Mouse (Mus musculus): ENCODE data around the gene Slc39a13. TPM values are rescaled to one million over a fixed set of nuclear protein-coding genes. Genes with fewer than 3 reads are reported as not detected.
A peak's percentile ranks its signal among the peaks of the same experiment; 100 is the strongest.
"Not testable (repeated sequence)": the region's sequence is repeated elsewhere in the genome, so short reads cannot be mapped to it uniquely, and the experiment has no call there.

Gene Slc39a13
- polyA plus RNA-seq, 1 experiment from 2014 or later, result 30.9 TPM

DNA sequence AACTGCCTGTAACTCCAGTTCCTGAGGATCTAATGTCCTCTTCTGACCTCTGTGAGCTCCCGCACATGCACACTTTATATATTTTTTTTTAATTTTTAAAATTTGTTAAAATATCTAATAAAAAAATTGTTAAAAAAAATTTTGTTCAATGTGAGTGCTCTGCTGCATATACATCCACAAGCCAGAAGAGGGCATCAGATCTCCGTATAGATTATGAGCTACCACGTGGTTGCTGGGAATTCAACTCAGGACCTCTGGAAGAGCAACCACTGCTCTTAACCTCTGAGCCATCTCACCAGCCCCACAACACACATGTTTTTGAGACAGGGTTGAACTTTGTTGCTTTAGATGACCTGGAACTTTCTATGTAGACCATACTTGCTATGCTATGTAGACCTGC lies 37.2 kb downstream of the Slc39a13 start:
- Histone ChIP-seq H3K36me3 (no peaks in the 10 kb centered on the region), H3K9ac (no peak overlapping the region), H3K4me2 (replicated peaks) (no peak overlapping the region), H3K9me3 (no peaks in the 10 kb centered on the region), H3K27ac (no peak overlapping the region), H3K4me1 (peaks cover 3% of the 10 kb centered on the region; the same call in 1 of the 2 replicates), H3K27me3 (replicated peaks) (no peaks in the 10 kb centered on the region), H3K4me3 (no peak overlapping the region)
- 20% methylated on average over 3 of the region's 3 CpGs for WGBS
- no peak for ATAC-seq (ENCODE audit: low FRiP score, low read depth)

DNA sequence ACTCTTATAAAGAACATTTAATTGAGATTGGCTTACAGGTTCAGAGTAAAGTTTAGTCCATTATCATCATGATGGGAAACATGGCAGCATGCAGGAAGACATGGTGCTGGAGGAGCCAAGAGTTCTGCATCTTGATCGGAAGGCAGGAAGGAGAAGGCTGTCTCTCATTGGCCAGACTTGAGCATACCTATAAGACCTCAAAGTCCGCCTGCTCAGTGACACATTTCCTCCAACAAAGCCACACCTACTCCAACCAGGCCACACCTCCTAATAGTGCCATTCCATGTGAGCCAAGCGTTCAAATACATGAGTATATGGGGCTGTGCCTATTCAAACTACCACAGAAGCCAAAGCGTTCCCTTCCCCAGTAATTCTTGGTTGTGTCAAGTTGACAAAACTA lies 39.0 kb downstream of the Slc39a13 start:
- Histone ChIP-seq H3K36me3 (no peaks in the 10 kb centered on the region), H3K4me2 (replicated peaks) (no peak overlapping the region), H3K4me1 (peaks cover 3% of the 10 kb centered on the region; the same call in 1 of the 2 replicates), H3K27me3 (replicated peaks) (no peaks in the 10 kb centered on the region), H3K9ac (no peak overlapping the region), H3K4me3 (no peak overlapping the region), H3K27ac (no peak overlapping the region), H3K9me3 (no peaks in the 10 kb centered on the region)
- no peak for ATAC-seq (ENCODE audit: low FRiP score, low read depth)
- WGBS, result 84% methylated on average over 4 of the region's 4 CpGs

DNA sequence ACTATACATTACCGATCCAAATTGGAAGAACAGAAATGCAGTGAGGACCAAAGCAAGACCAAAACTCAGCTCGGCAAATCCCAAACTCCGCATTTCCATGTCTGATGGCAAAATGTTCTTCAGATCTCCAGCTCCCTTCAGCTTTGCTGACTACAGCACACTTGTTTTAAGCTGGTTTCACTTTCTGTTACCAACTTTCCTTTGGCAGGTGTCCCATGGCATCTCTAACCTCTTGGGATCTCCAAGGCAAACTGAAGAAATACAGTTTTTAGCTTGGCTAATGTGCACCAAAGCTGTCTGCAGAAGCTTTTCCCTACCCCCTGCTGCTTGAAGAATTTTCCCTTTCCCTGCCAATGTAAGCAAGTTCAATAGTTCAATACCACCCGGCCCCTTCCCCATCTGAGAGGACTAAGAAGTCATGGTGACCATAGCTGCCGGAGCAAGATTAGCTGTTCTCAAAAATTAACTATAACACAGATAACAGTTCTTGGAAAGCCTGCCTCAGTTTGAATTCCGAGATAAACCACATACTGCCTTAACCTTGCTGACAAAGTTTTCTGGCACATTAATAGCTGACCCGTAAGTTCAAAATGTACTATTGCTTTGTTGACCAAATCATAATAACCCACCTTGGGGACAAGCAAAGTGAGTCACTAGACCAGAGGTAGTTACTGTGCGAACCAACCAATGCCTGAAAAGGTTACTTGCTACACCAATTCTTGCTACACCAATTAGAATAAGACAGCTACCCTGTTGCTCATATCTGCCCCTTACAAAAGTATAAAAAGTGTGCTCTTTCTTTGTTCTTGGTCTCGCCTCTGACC lies 42.6 kb downstream of the Slc39a13 start:
- WGBS, result 80% methylated on average over 9 of the region's 9 CpGs
- no peak overlapping the region for H3K9ac ChIP-seq
- no peaks in the 10 kb centered on the region for H3K27me3 ChIP-seq (replicated peaks)
- H3K4me1 ChIP-seq, result peaks cover 3% of the 10 kb centered on the region; the same call in 1 of the 2 replicates
- no peaks in the 10 kb centered on the region for H3K9me3 ChIP-seq
- no peaks in the 10 kb centered on the region for H3K36me3 ChIP-seq
- no peak overlapping the region for H3K4me3 ChIP-seq
- no peak overlapping the region for H3K4me2 ChIP-seq (replicated peaks)
- no peak for ATAC-seq (ENCODE audit: low FRiP score, low read depth)
- H3K27ac ChIP-seq, result no peak overlapping the region

DNA sequence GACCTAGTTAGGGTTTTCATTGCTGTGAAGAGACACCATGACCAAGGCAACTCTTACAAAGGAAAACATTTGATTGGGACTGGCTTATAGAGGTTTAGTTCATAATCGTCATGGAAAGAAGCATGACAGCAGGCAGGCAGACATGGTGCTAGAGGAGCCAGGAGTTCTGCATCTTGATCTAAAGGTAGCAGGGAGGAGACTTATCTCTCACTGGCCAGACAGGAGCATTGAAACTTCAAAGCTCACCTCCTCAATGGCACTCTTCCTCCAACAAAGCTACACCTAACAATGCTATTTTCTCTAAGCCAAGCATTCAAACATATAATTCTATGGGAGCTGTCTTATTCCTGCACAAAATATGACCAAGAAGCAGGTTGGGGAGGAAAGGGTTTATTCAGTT lies 43.7 kb downstream of the Slc39a13 start:
- no peaks in the 10 kb centered on the region for H3K27me3 ChIP-seq (replicated peaks)
- H3K4me2 ChIP-seq (replicated peaks), result no peak overlapping the region
- H3K36me3 ChIP-seq, result no peaks in the 10 kb centered on the region
- H3K4me1 ChIP-seq, result peaks cover 3% of the 10 kb centered on the region; the same call in 1 of the 2 replicates
- H3K9me3 ChIP-seq, result no peaks in the 10 kb centered on the region
- H3K9ac ChIP-seq, result no peak overlapping the region
- 79% methylated on average over 1 of the region's 1 CpGs for WGBS
- no peak overlapping the region for H3K27ac ChIP-seq
- ATAC-seq (ENCODE audit: low FRiP score, low read depth), result no peak
- no peak overlapping the region for H3K4me3 ChIP-seq

DNA sequence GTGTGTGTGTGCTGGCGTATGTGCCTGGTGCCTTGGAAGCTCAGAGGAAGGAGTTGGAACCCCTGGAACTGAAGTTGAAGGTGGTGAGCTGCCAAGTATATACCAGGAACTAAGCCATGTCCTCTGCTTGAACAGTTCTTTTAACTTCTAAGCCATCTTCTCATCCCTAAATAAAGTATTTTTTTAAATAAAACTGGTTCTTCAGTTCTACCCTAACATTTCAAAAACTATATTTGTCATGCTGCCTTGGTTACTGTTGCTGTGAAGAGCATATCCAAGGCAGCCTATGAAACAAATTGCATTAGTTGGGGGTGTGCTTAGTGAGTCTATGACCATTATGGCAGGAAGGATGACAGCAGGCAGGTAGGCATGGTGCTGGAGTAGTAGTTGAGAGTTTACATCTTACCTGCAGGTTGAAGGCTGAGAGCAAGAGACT lies 45.1 kb downstream of the Slc39a13 start:
- Histone ChIP-seq H3K27ac (no peak overlapping the region), H3K4me2 (replicated peaks) (no peak overlapping the region), H3K4me1 (peaks cover 3% of the 10 kb centered on the region; the same call in 1 of the 2 replicates), H3K27me3 (replicated peaks) (no peaks in the 10 kb centered on the region), H3K9ac (no peak overlapping the region), H3K4me3 (no peak overlapping the region), H3K9me3 (no peaks in the 10 kb centered on the region), H3K36me3 (peaks cover 6% of the 10 kb centered on the region; the same call in 1 of the 2 replicates)
- 94% methylated on average over 1 of the region's 1 CpGs for whole genome bisulfite sequencing
- ATAC-seq (ENCODE audit: low FRiP score, low read depth), result no peak

DNA sequence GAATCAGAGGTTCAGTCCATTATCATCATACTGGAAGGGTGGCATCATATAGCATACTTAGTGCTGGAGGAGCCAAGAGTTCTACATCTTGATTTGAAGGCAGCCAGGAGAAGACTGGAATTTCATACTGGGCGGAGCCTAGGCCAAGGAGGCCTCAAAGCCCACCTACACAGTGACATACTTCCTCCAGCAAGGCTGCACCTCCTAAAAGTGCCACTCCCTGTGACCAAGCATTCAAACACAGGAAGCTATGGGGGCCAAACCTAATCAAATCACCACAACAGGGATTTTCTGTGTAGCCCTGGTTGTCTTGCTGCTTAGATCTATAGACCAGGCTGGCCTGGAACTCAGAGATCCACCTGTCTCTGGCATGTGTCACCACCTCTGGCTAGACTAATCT lies 46.3 kb downstream of the Slc39a13 start:
- no peak overlapping the region for H3K9ac ChIP-seq
- H3K4me1 ChIP-seq, result peaks cover 3% of the 10 kb centered on the region; the same call in 1 of the 2 replicates
- ATAC-seq (ENCODE audit: low FRiP score, low read depth), result no peak
- H3K27ac ChIP-seq, result no peak overlapping the region
- no peak overlapping the region for H3K4me2 ChIP-seq (replicated peaks)
- H3K27me3 ChIP-seq (replicated peaks), result no peaks in the 10 kb centered on the region
- H3K4me3 ChIP-seq, result no peak overlapping the region
- peaks cover 11% of the 10 kb centered on the region; the same call in 1 of the 2 replicates for H3K36me3 ChIP-seq
- no peaks in the 10 kb centered on the region for H3K9me3 ChIP-seq
- 91% methylated on average over 1 of the region's 1 CpGs for WGBS

DNA sequence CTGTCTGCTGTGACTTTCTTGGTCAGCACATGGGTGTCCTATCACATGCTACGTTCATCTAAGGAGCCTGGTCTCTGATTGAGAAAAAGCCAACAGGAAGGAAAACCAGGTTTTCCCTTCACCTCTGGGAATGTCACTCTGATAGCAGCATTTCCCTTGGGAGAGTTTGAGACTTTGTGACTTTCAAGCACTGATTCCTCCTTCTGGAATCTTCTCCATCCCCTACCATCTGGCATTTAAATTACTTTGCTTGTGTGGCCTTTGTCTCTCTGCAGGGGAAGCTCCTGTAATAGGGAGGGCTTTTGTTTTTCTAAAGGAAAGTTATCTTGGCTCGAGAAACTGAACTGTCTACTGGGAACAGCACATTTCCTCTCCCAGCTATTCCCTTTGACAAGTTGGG lies 47.1 kb downstream of the Slc39a13 start:
- H3K36me3 ChIP-seq, result peaks cover 14% of the 10 kb centered on the region; the same call in 1 of the 2 replicates
- no peaks in the 10 kb centered on the region for H3K27me3 ChIP-seq (replicated peaks)
- no peaks in the 10 kb centered on the region for H3K9me3 ChIP-seq
- 51% methylated on average over 2 of the region's 2 CpGs for WGBS
- no peak overlapping the region for H3K4me2 ChIP-seq (replicated peaks)
- no peak for ATAC-seq (ENCODE audit: low FRiP score, low read depth)
- peaks cover under 1% of the 10 kb centered on the region; the same call in 1 of the 2 replicates for H3K4me1 ChIP-seq
- H3K4me3 ChIP-seq, result no peak overlapping the region
- no peak overlapping the region for H3K9ac ChIP-seq
- H3K27ac ChIP-seq, result no peak overlapping the region

DNA sequence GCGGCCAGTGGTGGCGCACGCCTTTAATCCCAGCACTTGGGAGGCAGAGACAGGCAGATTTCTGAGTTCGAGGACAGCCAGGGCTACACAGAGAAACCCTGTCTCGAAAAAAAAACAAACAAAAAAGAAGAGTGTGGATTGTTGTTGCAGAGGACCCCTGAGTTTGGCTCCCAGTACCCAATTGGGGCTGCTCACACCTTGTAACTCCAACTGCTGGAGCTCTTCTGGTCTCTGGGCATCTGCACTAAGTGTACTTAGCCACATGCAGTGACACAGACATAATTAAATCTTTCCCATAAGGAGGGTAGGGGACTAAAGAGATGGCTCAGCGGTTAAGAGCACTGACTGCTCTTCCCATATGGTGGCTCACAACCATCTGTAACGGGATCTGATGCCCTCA lies 48.0 kb downstream of the Slc39a13 start:
- H3K27me3 ChIP-seq (replicated peaks); ATAC-seq (ENCODE audit: low FRiP score, low read depth); H3K9me3 ChIP-seq; H3K27ac ChIP-seq; H3K9ac ChIP-seq; H3K4me1 ChIP-seq; H3K4me3 ChIP-seq; H3K4me2 ChIP-seq (replicated peaks): not testable (repeated sequence)
- peaks cover 14% of the 10 kb centered on the region; the same call in 1 of the 2 replicates for H3K36me3 ChIP-seq
- WGBS, result 92% methylated on average over 7 of the region's 7 CpGs

DNA sequence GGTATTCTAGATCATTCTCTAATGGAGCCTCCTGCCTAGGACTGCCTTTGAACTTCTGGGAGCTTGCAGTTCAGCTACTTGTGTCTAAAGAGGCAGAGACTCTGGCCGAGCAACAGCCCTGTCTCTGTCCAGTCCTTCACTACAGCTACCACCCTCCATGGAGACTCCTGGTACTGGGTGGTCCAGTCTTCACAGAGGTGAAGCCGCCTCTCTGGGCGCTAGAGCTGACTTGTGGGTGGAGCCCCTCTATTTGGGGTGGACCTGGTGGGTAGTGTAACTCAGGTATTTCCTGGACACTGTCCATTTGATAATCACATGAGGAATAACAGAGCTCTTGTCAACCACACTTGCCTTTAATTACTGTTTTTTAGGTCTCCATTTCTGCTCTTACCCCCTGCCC lies 50.3 kb downstream of the Slc39a13 start:
- H3K4me1 ChIP-seq, result peaks cover 5% of the 10 kb centered on the region
- WGBS, result 95% methylated on average over 3 of the region's 3 CpGs
- no peak overlapping the region for H3K9ac ChIP-seq
- H3K9me3 ChIP-seq, result no peaks in the 10 kb centered on the region
- no peak overlapping the region for H3K4me2 ChIP-seq (replicated peaks)
- H3K27ac ChIP-seq, result no peak overlapping the region
- ATAC-seq (ENCODE audit: low FRiP score, low read depth), result no peak
- H3K4me3 ChIP-seq, result no peak overlapping the region
- H3K36me3 ChIP-seq, result peaks cover 25% of the 10 kb centered on the region; the same call in 1 of the 2 replicates
- no peaks in the 10 kb centered on the region for H3K27me3 ChIP-seq (replicated peaks)

DNA sequence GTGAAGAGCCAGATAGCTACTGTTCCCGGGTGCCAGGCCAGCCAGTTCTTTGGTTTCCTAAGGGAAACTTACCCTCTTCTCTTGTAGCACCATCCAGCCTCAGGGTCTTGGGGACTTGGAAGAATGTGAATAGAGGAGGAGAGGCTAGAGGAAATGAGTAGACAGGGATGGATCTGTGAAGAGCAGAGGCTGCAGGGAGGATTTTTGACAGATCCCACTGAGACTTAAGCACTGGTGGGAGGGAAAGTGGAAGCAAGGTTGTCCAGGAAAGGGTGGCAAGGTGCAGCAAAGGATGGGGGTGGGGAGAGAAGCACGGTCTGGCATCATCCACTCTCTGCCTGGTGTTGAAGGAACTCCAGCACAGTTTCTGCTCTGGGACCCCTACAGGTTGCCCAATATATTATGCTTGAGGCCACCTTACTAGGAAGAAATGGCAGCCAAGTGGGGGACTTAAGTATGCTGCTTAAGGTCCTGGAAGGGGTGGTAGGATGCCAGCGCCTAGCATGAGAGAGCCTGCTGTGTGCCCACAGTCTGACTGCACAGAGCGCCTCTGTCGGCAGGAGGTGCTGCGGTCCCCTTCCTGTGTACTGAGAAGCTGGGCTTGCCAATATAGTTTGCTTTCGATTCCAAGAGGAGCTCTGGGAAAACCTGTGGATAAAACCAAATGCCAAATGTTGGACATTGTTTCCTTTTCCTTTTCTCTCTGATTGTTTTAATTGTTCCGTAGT lies 52.0 kb downstream of the Slc39a13 start:
- Histone ChIP-seq H3K4me1 (peaks cover 5% of the 10 kb centered on the region), H3K9ac (no peak overlapping the region), H3K36me3 (peaks cover 42% of the 10 kb centered on the region), H3K9me3 (no peaks in the 10 kb centered on the region), H3K27ac (no peak overlapping the region), H3K4me2 (replicated peaks) (no peak overlapping the region), H3K27me3 (replicated peaks) (no peaks in the 10 kb centered on the region), H3K4me3 (no peak overlapping the region)
- peak; percentile 41; the same call in 1 of the 2 replicates for ATAC-seq (ENCODE audit: low FRiP score, low read depth)
- WGBS, result 83% methylated on average over 8 of the region's 8 CpGs

DNA sequence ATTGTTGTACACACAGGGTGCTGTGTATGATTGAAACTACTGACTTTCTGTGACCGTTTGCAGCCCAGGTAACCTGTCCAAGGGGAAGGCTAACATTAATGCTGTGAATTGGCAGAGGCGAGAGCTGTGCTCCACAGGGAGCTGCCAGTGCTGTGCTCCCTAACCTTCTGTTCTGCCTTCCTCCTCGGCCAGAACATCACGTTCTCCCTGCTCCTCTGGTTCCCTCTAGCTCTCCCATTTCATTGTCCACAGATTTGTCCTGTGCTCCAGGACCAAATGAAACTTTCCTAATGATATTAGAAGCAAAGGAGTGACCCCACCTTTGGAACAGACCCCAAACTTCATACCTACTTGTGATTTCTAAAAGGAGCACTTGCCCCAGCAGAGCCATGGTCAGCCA lies 54.8 kb downstream of the Slc39a13 start:
- H3K4me2 ChIP-seq (replicated peaks), result no peak overlapping the region
- no peak overlapping the region for H3K9ac ChIP-seq
- peaks cover 5% of the 10 kb centered on the region for H3K4me1 ChIP-seq
- no peak overlapping the region for H3K27ac ChIP-seq
- 84% methylated on average over 4 of the region's 4 CpGs for WGBS
- no peak for ATAC-seq (ENCODE audit: low FRiP score, low read depth)
- no peaks in the 10 kb centered on the region for H3K9me3 ChIP-seq
- no peak overlapping the region for H3K4me3 ChIP-seq
- no peaks in the 10 kb centered on the region for H3K27me3 ChIP-seq (replicated peaks)
- peaks cover 60% of the 10 kb centered on the region for H3K36me3 ChIP-seq

DNA sequence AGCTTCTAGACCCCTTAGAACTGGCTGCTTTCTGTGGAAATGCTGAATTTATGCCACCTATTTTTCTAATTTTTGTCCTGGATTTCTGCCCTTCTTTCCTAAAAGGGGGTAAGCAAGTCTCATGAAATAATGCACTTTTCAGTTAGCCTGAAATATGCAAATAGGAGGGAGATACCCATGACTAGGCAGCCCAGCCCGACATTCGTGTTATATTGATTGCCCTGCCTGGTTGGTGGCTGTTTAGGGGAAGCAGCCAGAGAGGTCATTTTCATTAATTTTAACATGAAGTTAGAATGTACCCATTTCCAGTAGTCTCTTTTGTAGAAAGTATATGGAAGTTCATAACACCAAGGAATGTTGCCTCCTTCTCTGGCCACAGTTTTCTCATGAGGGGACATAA lies 56.3 kb downstream of the Slc39a13 start:
- Histone ChIP-seq H3K4me3 (no peak overlapping the region), H3K4me1 (peaks cover 5% of the 10 kb centered on the region), H3K4me2 (replicated peaks) (no peak overlapping the region), H3K36me3 (peaks cover 68% of the 10 kb centered on the region), H3K27ac (no peak overlapping the region), H3K27me3 (replicated peaks) (no peaks in the 10 kb centered on the region), H3K9me3 (no peaks in the 10 kb centered on the region), H3K9ac (no peak overlapping the region)
- WGBS, result 90% methylated on average over 2 of the region's 2 CpGs
- no peak for ATAC-seq (ENCODE audit: low FRiP score, low read depth)

Data from neural tube, embryonic 12.5 days (tissue).